Mouse (Mus musculus) frontal cortex, postnatal 10 days (tissue): ENCODE data around the gene Tnfsf11.

Source experiments
- DNase-seq, 2 experiments: peaks; one replicate each; pipeline ENCODE4 v3.0.0; 2022; ENCODE audit warnings: low spot score in 2 of 2, mixed read lengths in 1 of 2

Gene Tnfsf11

DNA sequence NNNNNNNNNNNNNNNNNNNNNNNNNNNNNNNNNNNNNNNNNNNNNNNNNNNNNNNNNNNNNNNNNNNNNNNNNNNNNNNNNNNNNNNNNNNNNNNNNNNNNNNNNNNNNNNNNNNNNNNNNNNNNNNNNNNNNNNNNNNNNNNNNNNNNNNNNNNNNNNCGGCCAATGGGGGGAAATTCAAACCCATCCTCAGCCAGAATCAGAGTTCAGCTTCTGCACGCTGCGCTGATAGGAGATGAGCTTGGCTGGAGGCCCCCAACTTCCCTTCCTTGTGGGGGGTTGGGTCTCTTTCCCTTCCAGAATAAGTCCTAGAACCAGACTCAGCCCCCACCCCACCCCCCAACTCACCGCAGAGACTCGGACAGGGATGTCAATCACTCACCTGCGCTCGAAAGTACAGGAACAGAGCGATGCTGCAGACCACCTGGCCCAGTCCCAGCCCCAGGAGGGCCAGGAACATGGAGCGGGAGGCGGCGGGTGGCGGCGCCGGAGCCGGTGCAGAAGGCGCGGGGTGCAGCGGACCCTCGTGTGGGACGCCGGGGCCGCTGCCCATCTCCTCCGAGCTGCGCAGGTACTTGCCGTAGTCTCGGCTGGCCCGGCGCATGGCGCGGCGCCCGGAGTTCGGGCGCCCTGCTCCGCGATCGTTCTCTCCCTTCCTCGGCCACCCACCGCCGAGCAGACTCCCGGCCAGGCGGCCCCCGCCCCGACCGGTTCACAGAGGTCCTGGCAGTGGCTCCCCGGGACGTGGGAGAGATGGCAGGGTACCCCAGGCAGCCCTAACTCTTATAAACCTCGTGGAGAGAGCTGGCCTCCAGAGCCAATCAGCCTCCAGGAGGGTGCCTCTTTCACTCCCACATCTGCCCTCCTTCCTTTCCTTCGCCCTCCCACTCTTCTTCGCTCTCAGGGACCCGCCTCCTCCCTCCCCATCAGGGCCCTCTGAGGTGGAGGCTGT, at the start of gene Tnfsf11:
Tnfsf11 (minus strand) TSS at position 758 of the 952 bp plus-strand sequence.
- no peak for DNase-seq

DNA sequence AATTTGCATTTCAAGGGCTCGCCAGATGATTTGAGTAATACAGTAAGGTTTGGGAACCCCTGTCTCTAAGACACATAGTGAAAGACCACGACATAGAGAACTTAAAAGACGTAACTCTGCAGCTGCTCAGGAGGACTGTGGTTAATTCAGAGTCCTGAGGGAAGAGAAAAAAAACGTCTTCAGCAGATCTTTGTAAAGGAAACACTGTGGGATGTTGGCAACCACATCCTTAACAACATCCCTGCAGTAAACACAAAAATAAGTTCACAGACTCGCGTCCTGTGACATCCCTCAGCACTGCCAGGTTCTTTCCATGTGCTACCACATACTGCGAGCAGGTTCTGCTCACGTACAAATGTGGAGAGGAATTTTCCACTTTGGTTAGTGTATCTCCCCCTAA, 48.9 kb upstream of the Tnfsf11 start:
- DNase-seq: no peak

DNA sequence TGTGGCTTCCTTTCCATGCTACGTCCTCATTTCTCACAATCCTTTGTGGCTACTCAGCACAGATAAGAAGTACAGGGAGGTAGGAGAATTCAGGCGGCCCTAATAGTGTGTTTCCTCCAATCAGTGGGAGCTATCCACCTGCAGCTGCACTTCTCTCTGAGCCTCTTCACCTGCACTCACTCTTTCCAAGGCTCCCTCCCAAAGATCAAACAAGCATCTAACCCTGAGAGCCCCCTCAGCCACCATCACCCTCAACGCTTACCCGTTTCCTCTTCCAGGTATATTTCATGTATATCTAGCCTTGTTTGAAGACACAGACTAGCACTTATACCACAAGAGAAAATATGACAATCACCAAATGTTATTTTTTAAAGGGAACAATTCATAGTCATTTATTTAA, 47.5 kb upstream of the Tnfsf11 start:
- no peak for DNase-seq

DNA sequence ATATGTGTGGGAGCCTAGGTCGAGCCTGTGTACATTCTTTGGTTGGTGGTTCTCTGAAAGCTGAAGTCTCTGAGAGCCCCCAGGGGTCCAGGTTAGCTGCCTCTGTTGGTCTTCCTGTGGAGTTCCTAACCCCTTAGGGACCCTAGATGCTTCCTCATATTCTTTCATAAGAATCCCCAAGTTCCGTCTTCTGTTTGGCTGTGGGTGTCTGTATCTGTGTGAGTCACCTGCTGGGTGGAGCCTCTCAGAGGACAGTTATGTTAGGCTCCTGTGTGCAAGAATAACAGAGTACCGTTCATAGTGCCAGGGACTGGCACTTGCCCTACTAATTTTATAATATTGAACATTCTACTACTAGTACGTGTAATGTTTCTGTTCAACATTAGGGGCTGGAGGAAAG, 45.0 kb upstream of the Tnfsf11 start:
- DNase-seq: no peak

DNA sequence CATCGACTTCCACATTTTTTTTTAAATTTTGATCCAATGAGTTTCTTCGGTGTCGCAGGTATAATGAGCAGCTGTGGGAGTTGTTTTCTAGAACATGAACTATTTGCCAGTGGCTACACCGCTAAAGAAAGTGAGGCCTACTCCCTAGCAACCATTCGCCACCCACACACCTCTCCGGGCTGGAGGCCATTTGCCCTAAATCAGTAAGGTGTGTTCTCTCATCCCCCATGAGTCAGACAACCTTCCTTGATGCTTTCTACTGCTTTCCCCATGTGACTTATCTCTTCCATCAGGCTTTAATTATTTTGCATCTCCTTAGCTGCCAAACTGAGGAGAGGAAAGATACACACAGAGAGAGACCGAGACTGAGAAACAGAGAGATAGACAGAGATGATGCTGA, 43.7 kb upstream of the Tnfsf11 start:
- DNase-seq: no peak

DNA sequence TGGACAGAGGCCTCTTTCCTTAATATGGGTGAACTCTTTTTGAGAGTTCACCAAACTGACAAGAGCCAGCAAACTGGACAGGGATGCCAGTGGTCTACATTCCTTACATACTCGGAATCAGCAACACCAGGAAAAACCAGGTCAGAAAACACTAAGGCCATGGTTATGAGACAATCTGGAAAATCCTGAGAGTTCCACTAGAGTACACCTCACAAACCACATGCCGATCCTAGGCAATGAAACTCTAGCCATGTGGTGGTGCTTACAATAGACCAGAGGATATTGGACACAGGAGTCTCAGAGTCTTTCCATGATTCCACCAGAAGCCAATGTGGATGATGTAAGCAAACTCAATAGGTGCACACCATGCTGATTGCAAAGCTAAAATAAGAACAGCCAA, 39.9 kb upstream of the Tnfsf11 start:
- DNase-seq: no peak

DNA sequence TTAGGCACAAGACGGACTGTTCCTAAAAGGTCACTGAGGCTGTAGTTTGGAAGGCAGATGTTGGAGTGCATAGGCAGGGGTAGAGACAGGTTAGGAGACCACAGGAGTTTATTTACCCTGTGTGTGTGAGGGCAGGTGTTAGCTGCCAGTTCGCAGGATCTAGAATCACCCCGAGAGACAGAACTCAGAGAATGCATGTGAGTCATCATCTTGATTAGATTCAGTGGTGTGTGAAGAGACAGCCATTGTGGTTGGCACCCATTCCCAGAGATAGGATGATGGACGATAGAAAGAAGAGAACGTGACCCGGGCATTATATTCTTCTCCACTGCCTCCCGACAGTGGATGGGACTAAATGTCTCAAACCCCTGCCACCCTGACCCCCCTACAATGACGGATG, 35.2 kb upstream of the Tnfsf11 start:
- no peak for DNase-seq

DNA sequence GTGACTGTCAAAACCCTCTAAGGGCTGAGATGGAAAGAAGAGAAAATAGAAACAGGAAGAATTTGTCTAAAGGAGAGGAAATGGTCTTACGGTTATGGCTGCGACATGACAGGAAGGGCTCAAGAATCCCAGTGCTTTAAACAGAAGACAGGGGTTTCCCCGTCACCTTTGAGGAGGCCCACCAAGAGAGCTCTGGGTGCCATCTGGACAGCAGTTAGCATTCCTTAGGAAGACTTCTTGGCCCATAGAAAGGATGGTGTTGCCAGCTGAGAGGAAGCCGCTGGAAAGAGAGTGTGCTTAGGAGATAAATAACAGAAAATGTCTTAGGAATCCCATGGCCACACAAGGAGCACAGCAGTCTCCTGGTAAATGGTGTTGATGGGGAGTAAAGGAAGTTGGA, 34.3 kb upstream of the Tnfsf11 start:
- no peak for DNase-seq

DNA sequence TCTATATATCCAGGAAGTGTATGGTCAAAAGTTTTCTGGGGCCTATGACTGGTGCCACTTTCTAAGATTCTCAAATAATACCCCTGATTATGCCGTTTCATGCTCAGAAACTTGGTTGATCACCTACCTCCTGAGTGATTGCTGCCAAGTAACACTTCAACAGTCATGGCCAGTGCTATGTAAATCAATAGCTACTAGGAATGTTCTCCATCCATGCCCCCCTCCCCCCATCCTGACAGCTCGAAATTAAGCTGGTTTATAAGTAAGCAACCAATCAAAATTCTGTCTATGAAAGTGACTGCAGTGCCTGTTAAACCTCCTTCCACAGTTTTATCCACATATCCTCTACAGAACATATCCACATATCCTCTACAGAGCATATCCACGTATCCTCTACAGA, 25.5 kb upstream of the Tnfsf11 start:
- no peak for DNase-seq

DNA sequence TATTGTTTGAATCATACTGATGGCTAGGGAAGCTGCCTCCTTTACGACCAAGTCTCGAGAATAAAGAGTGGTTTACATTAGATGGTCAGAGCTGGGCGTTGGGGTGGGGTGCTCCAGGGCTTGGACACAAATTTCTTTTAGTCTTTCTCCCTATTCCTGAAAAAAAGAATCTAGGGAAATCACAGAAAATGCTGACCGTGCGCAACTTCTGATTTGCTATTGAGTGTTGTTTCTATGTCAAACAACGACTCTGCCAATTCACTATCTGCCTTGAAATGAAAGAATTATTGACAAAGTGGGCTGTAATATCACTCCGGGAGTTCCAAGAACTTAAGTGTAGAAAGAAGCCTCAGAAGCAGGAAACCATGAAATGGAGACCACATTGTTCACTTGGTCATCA, 23.5 kb upstream of the Tnfsf11 start:
- DNase-seq: no peak

DNA sequence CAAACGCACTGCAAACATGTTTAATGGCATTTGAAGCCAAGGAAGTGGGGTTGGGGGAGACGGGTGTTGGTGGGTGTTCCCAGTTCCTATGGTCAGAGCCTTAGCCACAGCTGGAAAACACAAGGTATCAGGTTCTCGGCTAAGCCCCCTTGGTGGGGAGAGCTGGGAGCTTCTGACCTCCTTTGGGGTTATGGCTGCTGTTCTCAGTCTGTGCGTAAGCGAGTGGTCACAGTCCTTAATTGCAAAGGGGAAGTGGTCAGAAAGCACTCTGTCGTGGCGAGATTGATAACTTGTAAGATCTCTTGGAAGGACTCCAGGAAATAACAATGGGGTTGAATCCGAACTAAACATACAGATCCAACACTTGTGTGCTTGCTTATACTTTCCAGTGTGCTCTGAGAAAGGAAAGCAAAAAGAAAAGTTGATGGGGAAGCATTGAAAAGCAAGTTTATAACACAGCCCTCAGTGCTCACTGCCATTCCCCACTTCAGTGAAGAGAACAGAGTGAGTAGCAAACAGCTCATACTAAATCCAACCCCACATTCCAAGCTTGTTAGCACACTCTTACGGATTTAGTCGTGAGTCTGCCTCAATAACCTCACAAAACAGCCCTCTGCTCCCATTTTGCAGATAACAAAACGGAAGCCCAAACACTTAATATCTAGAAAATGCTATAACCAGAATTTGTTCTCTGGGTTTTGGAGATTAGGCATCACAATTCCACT, 22.9 kb upstream of the Tnfsf11 start:
- no peak for DNase-seq

DNA sequence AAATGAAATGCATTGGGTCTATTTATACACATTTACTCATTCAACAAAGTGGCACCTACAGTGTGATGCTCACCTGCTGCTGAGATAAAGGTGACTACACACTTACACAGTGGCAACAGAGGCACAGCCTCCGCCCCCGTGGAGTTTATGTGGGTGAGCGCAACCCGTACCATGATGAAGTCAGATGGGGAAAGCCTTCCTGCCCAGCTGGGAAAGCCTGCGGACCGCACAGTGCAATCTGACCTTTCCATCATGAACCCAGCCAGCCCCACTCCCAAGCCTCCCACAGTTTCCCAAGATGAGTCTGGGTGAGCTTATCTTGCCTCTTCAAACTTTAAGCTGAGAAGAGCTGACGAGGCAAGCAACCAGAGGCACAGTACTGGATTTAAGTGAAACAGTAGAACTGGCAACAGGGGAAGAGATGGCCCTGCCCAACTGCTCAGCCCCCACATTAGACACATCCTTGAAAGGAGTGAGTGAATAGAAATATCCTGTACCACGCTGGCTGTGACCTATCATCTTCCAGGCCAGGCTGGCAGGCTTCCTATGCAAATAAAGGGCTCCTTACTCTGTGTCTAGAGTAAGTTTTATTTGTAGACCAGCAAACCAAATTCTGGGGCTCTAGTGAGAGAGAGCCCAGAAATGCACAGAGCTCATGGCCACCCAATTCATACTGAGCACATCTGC, 22.1 kb upstream of the Tnfsf11 start:
- no peak for DNase-seq

DNA sequence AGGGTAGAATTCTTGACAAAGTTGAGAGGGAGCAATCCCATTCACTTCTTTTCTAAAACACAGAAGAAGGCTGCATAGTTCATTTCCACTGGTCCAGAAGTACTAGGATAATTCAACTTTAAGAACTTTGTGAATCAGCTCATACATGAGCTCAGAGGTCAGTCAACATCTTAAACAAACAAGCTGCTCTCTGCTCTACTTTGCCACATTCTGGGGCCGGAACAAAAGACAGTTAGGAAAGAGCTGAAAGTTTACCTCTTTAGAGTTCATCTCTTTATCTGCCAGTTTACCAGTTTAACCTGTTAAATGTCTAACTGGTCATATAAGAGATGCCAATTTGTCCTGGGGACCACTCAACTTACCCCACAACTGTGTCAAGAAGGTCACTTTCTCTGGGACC, 15.5 kb upstream of the Tnfsf11 start:
- DNase-seq: no peak

DNA sequence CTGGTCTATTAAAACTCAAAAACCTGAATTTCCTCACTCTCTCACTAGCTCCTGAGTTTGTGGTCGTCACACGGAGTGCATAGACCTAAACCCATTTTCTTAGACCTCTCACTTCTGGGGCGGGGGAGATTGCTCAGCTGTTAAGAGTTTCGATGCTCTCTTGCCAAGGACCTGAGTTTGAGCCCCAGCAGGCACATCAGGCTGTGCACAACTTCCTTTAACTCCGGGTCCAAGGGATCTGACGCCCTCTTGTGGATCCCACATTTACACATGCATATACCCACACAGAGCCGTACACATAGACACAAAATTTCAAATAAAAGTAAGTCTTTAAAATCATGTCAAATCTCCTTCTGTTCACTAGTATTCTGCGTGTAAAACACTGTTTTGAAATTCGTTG, 15.1 kb upstream of the Tnfsf11 start:
- no peak for DNase-seq

DNA sequence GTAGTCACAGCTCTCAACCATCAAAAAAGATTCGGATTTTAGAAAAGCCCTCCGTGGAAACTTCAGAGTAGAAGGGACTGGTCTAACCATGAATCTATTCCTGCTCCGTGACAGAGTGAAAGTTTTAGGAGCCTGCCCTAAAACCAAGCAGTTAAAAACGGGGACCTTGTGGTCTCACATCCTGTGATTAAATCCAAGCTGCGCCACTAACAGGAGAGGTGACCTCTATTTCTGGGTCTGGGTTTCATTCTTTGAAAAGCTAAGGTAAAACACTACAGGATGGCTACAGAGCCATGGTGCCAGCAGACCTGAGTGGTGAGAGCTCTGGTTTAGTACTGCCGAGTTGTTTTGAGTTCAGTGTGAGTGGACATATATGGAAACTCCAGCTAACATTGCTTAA, 12.4 kb upstream of the Tnfsf11 start:
- DNase-seq: no peak

DNA sequence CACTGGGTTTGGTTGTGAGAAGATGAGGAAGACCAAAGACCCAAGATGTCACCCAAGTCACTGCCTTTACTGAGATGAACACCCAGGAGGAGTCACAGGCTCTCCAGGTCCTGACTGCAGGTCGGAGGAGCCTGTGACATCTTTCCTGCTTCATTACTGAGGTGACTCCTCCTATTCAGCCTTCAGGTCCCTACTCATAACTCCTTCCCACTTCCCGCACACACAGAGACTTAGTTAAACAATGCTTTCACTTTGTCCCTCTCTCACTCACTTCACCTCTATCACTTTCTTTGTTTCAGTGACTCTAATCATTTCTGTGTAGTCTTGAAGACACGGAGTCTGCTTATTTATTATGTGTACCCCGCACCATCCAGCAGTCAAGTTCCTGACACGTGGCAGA, 11.7 kb upstream of the Tnfsf11 start:
- no peak for DNase-seq

DNA sequence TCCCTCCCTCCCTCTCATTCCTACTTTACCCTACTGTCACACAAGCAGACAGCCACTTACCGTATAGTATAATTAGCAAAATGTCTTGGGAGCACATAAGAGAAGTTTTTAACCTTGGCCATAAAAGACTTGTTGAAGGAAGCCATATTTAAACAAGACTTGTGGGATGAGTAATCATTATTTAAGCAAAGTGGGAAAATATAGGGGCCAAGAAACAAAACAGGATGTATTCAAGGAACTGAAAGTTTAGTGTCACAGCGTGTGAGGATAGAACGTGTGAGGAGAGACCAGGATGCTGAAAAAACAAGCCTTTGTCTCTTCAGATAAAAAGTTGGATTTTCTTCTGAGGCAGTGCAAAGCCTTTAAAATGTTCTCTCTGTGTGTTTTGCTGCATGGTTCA, 11.2 kb upstream of the Tnfsf11 start:
- no peak for DNase-seq

DNA sequence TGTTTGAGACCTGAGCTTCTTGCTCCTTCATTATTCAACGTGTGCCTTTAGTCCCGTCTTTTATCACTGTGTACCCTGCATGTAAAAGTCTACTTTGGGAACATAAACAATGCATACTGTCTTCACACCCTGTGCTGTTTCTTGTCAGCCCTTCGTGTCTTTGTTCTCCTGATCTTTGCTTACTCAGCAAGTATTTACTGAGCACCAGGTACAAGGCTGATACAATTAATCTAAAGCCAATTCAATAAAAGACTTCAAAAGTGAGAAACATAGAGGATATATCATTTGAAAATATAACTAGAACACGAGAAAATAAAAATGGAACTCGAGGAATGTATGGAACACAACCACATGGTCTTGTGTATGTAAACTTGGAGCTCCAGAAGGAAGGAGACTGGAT, 9.8 kb upstream of the Tnfsf11 start:
- no peak for DNase-seq

DNA sequence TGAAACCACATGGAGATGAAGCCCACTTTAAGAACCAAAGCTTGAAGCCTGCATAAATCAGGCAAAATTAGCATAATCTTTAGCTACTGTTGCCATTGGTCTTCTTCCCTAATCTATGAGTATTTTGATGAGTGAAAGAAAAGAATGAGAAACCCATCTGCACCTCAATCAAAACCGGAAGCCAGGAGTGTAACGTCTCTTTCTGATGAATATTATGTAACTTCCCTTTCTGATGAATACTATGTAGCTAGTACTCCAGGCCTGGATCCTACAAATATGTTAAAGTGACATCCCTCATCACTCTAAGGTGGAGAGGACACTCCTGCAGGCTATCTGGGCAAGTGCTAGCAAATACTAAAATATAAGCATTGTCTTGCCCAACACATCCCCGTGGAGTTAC, 6.9 kb downstream of the Tnfsf11 start:
- no peak for DNase-seq

DNA sequence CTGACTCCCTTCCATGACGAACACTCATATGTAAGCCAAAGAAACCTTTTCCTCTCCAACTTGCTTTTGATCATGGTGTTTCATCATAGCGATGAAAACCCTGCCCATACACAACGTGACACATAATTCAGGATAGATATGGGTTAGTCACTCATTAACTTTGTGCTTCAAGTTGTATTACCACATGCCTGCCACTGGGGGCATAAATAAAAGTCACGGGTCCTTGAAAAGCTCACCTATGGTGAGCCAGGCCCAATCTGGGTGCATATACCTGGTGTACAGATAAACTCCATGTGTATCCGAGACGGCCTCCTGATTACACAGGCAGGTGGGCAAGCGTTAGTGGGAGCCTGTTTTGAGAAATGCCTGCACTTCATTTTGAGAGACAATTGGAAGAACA, 15.2 kb downstream of the Tnfsf11 start:
- no peak for DNase-seq

DNA sequence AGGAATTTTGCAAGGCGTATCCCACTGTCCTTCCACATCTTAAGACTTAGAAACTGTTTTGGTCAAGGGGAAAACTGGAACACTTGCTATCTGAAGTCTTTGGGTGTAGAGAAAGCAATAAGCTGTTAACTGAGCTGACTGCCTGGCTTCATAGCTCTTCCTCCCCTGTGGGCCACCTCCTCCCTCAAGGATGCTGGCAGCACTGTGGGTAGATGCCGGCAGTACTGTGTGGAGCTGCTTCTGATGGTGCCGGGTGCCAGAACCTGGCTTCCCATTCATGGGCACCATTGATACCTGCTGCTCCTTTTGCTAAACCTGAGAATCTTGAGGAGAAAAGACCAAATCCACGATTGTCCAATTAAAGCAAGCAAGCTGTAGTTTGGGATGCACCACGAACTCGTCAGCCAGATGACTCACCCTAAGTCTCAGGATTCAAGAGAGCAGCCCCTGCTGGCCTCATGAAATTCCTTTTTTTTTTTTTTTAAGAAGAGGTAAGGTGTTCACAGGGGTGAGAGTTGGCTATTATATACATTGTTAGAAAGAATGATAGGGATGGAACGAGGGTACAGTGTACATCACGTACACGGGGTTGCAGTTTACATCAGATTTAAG, 17.8 kb downstream of the Tnfsf11 start:
- no peak for DNase-seq

DNA sequence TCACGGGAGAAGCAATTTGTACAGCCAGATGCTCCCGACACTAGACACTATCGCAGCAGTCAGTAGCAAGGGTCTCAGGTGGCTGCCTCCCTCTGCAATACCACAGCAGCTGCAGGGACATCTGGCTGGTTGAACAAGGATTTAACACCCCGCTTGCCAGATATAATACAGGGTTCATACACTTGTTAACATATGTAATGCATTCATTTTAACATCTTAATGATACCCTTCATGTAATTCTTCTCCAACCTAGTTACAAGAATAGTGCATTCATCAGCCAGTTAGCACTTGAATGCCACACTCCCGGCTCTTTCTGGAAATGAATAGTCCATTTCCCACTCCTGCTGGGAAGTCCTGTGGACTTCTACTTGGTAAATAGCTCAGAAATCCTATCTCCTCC, 18.9 kb downstream of the Tnfsf11 start:
- no peak for DNase-seq
